Mouse (Mus musculus) heart, adult 18-20 months (tissue): ENCODE measurements at regions not wholly inside any gene's neighbourhood (a gene's known extent, or its start where the extent isn't known, plus 50 kb on each side); places are given as distances from the start of the nearest gene placed in this dataset.

ENCODE experiments used
- DNase-seq, 2 experiments: peaks; one replicate each; pipeline ENCODE4 v3.0.0; 2021 to 2022; ENCODE audit warnings: mixed read lengths in 1 of 2

DNA sequence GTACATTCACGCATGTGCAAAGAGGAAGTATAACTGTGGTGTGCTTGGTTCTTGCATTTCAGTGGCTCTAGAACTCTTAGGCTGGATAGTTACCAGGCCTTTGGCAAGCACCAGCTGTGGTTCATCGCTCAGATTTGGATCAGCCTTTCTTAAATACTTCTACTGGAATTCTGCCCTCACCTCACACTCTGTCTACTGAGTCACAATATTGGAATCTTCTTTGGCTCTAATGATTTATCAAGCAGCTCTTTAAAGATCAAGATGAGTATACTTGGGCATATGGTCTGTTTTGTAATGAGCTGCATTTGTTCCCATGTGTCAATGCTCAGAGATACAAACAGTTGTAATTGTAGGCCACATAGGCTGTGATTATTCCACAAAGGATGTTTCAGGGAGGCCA, 197.5 kb downstream of the Icos start:
- no peak for DNase-seq

DNA sequence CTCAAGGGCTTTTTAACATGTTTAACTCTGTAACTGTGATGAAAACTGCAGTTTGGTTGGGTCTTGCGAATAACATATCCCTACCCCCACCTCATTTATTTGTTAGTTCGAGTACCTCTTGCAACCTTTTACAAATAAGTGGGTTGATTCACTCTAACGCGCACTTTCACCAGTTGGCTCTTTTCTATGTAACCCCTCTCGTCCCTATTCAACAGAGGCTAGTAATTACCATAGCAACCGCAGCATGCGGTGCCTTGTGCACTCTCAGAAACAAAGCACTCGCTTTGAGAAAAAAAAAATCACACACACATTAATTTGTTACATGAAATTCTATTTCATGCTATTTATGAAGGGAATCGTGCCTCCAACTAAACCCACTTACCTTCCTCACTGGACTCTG, 201.7 kb downstream of the Icos start:
- no peak for DNase-seq

DNA sequence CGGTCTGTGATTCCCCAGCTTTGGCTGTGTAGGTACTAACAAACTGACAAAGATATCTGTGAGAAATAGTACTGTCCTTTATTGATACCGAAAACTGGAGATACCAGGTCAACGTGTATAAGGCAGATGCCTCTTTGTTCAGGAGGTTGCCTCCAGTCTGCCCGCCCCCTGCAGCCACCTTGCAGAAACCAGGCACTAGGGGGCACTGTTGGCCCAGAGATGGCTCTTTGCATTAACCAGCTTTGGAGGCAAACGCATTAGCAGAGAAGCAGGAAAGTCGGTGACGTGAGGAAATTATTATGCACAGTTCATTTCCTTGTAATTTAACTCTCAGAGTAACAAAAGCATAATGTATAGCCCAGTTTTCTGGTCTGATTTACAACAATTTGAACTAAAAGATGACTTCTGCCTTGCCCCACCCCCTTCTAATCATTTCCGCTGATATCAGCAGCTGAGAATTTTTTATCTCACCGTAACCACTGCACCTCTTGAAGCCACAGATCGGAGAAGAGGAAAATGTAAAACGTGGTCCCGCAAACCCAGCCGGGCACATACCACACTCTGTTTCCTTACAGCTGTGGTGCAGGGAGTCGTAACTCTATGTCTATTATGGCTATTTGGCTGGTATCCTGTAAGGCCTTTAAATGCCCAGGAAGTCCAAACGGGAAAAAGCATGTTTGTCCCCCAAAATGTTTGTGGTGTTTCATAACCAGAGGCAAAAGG, 203.5 kb downstream of the Icos start:
- peak; percentile 91 to 97 for DNase-seq

DNA sequence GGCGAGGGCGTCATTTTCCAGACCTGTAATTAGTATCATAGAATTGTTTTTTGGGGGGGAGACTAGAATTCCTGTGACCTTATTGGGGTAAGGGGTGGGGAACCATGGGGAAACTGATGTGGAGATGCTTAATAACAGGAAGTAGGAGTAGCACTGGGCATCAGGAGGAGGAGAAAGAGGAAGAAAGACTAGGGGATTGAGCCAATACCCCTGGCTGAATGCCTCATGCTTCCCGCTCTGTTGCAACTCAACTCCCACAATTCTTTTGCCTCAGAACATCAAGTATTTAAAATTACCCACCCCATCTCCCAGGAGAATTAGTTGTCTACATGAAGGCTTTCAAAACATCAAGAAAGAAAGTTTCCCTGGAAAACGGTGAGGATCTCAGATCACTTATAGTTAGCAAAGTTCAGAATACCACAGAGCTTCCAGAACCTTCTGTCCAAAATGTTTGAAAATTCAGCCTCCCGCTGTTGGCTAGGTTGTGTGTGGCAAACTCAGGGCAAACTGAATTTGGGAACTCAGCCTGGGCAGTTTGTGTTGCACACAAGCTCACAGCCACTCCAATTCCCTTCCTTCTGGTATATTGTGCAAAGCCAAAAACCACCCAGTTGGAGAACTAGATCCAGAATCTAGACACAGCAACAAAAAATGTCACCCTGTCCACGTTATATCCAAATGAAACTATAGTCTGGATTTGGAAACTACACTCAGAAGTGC, 209.8 kb downstream of the Icos start:
- DNase-seq: peak; percentile 39 to 55

DNA sequence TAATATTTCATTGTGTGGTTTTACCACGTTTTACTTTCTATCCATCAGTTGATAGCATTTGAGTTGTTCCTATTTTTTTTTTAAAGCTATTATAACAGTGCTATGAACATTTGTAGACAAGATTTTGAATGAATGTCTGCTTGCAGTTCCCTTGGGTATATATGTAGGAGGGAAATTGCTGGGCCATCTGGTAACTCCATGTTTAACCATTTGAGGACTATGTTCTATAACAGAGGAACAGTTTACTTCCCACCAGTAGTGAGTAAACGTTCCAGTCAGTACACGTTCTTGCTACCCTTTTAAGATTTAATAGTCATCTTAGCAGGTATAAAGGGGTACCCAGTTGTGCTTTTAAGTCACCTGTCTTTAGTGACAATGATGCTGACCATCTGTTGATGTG, 213.2 kb downstream of the Icos start:
- no peak for DNase-seq

DNA sequence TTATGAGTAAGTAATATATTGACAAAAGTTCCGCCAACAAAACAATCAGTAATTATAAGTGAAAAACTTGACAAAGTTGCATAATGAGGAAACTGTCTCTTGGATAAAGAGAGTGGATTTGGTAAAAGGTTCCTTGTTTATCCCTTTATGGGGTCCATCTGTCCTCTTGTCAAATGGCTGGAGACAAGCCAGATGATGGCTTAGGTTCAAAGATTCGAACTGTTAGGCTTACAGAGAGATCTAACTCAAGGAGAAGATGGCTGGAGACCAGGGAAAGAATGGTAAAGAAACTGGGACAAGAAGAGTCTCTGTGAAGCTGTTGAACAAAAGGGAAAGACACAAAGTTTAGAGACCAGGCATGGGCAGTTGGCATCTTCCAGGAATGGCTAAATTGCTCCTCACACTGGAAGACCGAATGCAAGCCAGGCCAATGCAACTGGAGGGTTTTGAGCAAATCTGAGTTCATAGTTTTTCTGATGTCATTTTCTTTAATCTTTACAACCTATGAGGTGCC, 220.9 kb downstream of the Icos start:
- no peak for DNase-seq

DNA sequence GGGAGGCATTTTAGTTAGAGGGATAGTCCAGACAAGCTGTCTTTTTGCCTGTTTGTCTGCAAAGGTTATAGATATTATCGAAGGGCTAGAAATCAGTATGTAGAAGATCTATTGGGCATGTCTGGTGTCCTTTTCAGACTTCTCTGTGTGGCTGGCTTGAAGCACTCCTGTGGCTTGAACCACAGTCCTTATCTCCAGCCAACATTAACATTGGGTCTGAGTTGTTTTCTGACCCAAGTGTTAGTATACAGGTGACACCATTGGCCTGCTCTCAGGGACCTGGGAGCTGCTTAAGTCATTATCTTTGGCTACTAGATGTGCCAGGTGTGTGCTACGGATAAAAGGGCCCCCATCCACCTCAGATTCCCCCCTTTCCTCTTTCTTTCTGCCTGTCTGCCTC, 223.3 kb downstream of the Icos start:
- no peak for DNase-seq

DNA sequence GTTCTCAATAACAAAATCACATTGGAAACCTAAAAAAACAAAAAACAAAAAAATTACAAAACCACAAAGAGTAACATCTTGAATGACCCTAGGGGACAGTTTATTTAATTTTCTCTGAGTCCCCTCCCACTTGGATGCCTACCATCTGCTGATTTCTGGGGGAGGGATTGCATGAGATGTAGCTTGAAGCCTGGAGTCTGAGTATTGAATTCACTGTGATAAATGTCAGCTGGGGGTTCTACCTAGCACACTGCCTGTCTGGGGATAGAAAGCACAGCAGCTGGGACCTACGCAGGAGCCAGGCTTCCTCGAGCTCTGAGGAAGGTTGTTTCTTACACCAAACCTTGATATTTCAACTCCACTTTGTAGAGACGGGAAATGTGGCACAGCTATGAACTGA, 224.4 kb downstream of the Icos start:
- DNase-seq: no peak

DNA sequence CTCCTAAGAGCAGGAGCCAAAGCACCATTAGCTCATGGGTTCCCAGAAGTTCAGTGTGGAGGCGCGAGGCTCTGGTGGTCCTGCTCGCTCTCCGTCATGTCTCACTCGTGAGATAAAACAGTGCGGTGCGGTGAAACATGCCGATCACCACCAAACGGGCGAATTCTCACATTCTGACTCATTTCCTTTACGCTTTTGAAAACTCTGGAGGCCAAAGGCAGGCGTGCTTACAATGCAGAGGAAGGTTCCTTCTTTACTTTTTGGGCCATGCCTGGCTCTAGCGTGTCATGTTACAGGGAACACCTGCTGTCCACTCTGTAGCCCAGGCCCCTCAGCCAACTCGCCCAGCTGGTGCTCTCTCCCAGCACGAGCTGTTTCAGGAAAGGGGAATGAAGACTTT, 225.4 kb downstream of the Icos start:
- peak; percentile 43 to 50 for DNase-seq

DNA sequence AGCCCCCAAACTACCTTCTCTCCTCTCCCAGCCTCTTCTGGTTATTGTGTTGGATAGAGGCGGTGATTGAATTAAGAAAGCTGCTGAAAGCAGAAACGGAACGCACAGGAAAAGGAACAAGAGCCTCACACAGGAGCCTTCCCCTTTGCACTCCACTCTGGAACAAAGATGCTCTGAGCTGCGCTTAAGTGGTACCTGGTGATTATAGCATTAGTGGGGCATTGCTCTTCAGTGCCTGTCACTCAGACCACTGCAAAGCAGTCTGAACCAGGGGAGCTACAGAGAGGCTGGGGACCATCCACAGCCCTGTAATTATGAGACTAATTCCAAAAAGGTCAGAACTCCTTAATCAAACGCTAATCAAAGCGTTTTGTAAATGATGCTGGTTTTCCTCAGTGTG, 225.9 kb downstream of the Icos start:
- no peak for DNase-seq

DNA sequence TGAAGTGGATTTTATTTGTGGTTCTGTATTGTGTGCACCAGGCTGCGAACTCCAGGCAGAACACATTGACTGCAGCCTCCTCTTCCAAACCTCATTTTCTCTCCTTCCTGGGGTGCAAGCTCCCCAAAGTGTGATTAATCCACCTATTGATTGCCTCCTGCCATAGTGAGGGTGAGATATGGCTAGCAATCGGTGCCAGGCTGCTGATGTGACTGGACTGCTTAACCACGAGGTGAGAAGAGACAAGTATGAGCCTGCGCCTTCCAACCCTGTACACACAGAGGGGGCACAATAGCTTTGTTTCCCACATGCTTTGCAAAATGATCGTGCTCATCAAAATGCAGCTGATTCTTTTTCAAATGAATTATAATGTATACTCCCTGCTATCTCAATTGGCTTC, 227.4 kb downstream of the Icos start:
- DNase-seq: no peak

DNA sequence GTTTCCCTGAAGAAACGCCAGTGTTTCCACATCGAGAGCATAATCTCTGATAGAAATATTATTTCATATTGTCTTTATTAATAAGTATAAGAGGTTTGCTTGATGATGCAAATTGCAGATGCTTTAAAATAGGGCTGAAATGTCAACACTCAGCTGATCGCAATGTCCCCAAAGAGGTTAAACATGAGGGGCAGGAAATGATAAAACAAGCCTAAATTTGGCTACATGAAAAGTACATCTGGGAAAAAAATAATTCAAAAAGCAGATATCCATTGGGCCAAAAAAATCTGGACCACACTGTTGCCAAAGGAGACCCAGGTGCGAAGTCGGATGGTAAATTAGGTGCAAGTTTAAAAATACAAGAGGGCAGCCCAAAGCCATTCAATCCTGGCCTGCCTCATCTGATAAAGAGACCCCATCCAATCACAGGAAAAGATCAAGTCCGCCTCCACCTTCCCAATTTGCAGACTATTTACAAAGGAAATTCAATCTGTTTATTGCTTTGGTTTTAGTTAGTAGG, 229.2 kb downstream of the Icos start:
- DNase-seq: peak; percentile 33 to 73

DNA sequence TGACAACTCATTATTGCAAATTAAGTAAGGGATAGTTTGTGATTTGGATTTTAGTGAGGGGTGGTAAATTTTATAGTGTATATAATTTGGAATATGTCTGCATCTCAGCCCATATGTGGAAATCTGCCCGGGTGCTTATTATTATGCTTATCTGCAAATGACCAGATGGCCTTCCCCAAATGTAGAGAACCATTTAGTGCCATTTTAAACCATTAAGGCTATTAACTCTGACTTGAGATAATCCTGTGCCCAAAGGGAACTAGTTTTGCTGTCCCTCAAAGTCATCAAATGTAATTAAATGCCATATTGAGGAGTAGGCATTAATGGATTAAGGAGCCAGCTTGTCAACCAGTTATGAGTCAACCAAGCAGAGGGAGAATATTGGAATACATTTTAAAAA, 230.7 kb downstream of the Icos start:
- no peak for DNase-seq

DNA sequence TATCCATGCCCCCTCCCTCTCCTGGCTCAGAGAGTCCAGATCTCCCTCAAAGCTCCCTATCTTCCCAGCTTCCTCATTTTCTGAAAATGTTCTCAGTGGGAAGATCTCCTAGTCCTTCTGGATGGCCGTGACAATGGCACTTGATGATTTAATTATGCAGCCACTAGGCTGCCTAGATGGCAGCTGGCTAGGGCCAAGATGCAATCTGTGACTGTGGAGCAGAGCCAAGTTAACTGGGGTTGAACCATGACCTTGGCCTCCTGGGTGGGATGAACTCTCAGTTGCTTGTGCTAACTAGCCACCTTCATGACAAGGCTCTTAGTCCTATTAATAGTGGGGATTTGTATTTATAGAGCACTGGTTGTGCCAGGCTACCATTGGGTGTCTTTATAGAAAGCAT, 243.4 kb downstream of the Icos start:
- DNase-seq: peak in 1 of 2 experiments; percentile 17

DNA sequence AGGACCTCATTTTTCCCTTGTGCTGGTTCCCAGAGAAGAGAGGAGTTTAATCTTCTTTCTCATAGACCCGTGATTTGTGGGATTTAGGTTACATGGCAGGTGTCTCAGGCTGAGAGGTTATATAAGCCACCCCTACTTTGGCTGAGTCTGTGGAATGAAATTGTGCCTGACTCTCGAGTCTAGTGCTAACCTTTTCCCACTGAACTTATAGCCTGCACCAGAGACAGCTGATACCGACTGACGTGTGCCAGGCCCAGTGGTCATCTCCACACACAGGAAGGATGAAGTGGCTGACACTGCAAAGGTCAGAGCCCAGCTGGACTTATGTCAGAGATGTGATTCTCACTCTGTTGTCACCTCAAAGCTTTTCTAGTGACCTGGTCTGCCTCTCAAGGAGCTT, 251.2 kb downstream of the Icos start:
- no peak for DNase-seq

DNA sequence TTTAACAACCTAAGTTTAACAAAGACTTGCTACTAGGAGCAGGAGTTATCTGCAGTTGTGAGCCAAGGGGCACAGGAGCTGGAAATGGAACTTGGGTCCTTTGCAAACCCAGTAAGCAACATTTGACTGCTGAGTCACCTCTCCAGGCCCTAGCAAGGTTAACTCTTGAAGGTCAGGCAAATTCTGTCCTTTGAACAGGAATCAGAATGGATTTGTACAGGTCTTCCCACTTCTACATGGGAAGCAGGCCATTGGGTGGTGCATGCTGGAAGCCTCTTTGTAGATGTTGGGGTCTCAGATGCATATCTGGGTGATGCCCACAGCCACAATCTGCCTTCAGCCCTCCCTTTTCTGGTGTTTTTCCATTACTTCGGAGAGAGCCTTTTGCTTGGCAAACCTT, 255.3 kb downstream of the Icos start:
- DNase-seq: no peak

DNA sequence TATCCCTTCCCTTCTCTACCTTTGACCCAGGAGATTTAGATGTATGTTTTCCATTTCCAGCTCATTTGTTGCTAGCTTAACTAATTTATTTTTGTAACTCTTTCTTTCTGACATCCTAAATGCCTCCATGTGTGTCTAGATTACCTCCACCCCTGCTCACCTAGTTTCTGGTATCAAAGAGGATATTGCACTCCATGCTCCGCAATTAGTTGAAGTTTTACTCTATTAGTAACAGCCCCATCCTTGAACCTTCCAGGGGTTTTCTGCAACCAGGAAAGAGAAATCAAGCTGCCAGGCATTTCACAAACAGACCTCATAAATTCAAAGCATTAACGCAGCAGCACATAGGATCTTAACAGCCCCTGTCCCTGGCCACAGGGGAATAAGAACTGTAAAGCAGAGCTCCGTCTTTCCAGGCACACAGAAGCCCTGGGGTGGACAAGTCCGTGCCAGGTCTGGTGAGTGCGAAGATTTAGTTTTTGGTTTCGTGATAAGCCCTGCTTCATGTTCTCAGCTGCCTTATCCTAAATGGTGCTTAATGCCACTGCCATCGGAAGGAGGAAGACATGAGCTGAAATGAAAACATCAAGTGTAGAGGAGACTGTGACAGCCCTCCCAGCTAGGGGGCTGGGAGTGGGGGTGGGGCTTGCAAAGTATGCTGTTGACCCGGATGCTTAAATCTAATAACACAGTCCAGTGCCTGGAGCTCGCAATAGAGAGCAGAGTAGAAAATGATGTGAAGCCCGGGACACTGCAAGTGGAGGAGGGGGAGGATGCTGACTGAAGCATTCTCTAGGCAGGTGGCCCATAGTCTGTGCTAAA, 256.0 kb downstream of the Icos start:
- peak in 1 of 2 experiments; percentile 7 for DNase-seq

DNA sequence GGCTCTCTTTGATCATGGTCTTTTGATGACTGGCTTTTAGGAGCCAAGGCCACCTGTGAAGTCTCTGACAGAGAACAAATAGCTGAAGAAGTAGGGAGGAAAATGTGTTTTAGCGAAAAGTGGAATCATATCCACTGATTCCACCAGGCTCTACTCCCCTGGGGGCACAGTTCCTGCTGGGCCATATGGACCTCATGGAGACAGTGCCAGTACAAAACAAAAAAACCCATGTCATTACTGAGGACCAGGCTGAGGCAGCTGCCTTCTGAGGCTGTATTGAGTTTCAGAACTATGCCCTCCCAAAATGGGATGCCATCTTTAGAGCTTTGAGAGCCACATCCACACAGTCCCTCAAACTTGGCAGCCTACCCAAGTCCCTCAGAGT, 256.6 kb downstream of the Icos start:
- DNase-seq: no peak

DNA sequence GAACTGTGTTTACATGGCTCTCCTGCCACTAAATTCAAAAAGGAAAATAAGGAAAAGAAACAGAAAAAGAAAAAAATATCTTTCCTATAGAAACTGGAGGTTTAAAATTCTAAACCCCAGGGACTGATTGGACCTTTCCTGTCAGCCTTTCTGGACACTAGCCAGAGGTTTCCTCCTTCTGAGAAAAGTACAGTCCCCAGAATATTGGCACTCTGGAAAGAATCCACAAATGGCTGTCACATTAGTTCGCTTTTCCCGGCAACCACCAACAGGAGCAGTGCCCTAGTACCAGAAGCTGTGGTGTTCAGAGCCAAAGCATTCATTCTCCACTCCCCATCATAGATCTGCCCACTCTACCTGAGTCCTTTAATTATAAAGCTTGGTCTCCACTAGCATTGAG, 258.8 kb downstream of the Icos start:
- DNase-seq: no peak

DNA sequence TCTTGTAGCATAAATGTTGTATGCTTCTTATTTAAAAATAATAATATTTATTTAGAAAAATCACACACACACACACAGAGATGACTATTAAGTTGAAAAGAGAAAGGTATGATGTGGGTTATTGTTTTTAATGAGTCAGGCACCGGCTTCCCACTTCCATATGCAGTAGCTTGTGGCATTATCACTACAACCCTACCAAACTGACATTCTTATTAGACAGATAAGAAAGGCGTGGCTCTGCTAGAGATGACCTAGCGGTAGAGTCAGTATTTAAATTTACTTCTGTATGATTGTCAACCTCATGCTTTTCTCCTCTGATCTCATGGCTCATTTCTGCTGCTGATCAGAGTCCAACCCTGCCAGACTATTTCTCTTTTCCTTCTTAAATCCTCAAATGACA, 260.9 kb downstream of the Icos start:
- no peak for DNase-seq

DNA sequence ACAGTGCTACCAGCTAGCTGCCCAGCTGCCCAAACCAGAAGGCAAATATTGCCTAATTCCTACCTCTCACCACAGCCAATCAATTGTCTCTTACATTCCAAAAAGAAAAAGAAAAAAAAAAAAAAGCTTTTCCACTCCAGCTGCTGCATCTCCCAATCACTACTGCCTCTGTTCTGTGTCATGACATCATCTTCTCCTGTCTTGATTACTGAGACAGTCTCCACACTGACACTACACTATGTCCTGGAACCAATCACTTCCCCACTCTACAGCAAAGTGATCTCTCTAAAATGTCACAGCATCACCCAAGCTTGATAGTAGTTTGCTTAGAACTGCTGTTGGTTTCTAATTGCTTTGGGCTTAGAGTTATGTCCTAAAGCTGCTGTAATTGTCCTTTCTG, 279.8 kb downstream of the Icos start:
- DNase-seq: no peak

DNA sequence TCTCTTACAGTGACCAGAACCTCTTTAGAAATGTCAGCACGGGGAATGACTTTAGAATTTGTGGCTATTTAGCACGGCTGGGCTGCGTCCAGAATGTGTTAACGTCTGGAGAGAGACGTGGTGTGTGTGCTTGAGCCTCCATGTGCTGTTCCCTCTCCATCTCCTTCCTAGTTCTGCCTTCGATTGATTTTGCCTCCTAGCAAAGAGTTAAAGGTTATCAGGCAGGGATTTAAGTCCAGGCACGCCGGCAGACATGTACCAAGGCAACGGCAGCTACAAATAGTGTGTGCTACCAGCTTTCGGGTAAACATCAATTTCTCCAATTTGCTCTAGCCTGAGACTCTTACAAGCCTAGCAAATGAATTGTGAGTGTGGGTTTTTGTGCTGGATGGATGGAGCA, 285.7 kb downstream of the Icos start:
- no peak for DNase-seq

DNA sequence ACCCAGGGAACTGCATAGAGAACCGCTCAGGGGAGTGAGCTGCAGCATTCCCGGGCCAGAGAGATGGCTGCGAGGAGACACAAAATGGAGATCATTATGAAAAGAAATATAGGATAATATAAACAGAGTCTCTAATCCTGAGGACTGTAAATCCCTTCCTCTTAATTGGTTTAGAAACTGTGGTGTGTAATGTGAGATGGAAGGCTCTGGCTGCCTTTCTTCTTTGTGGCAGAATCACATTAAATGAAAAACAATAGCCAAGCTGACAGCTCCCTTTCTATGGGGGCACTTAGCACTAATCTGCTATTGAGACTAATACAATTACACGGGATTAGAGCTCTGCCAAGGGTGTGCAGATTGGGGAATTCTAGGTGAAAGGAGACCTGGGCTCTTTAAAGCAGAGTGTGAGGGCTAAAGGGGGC, 288.0 kb downstream of the Icos start:
- no peak for DNase-seq
